Mouse (Mus musculus) ovary, adult 18-20 months (tissue): Measurements from ENCODE around the gene Cacna1c.
A peak's percentile ranks its signal among the peaks of the same experiment; 100 is the strongest.

Experiments used
- DNase-seq: peaks from one replicate; pipeline ENCODE4 v3.0.0; 2022; ENCODE audit warnings: low spot score, mixed read lengths

Cacna1c gene

GRCm38 (mm10) chr6:119095081-119095480 is 101.1 kb downstream of the Cacna1c start:
- DNase-seq = no peak

GRCm38 (mm10) chr6:119089173-119089572 is 107.0 kb downstream of the Cacna1c start:
- DNase-seq = peak; percentile 78

- no peak for DNase-seq
Measured at GRCm38 (mm10) chr6:119088381-119088780, 107.8 kb downstream of the Cacna1c start.

GRCm38 (mm10) chr6:119087919-119088318 is 108.3 kb downstream of the Cacna1c start:
- DNase-seq = no peak

GRCm38 (mm10) chr6:119085789-119086188 is 110.4 kb downstream of the Cacna1c start:
- no peak for DNase-seq

GRCm38 (mm10) chr6:119084532-119084931 is 111.7 kb downstream of the Cacna1c start:
- no peak for DNase-seq

- no peak for DNase-seq
Measured at GRCm38 (mm10) chr6:119083559-119083958, 112.7 kb downstream of the Cacna1c start.

GRCm38 (mm10) chr6:119082662-119083061 is 113.6 kb downstream of the Cacna1c start:
- DNase-seq = no peak

- DNase-seq = no peak
Measured at GRCm38 (mm10) chr6:119081650-119082049, 114.6 kb downstream of the Cacna1c start.

- no peak for DNase-seq
Measured at GRCm38 (mm10) chr6:119079626-119080025, 116.6 kb downstream of the Cacna1c start.

GRCm38 (mm10) chr6:119078912-119079311 is 117.3 kb downstream of the Cacna1c start:
- no peak for DNase-seq

GRCm38 (mm10) chr6:119077231-119077630 is 119.0 kb downstream of the Cacna1c start:
- DNase-seq = no peak

GRCm38 (mm10) chr6:119073419-119074071 is 122.7 kb downstream of the Cacna1c start:
- DNase-seq = no peak

GRCm38 (mm10) chr6:119072772-119073171 is 123.4 kb downstream of the Cacna1c start:
- DNase-seq = no peak

GRCm38 (mm10) chr6:119070771-119071170 is 125.4 kb downstream of the Cacna1c start:
- no peak for DNase-seq

GRCm38 (mm10) chr6:119070351-119070750 is 125.9 kb downstream of the Cacna1c start:
- peak; percentile 60 for DNase-seq

GRCm38 (mm10) chr6:119069145-119069544 is 127.1 kb downstream of the Cacna1c start:
- DNase-seq = no peak

- DNase-seq = no peak
Measured at GRCm38 (mm10) chr6:119068650-119069049, 127.6 kb downstream of the Cacna1c start.

- no peak for DNase-seq
Measured at GRCm38 (mm10) chr6:119064961-119065360, 131.3 kb downstream of the Cacna1c start.

GRCm38 (mm10) chr6:119064430-119064829 is 131.8 kb downstream of the Cacna1c start:
- no peak for DNase-seq

GRCm38 (mm10) chr6:119062695-119063094 is 133.5 kb downstream of the Cacna1c start:
- DNase-seq = no peak

- DNase-seq = no peak
Measured at GRCm38 (mm10) chr6:119058896-119059295, 137.3 kb downstream of the Cacna1c start.

GRCm38 (mm10) chr6:119058461-119058860 is 137.8 kb downstream of the Cacna1c start:
- no peak for DNase-seq

GRCm38 (mm10) chr6:119057076-119057479 is 139.1 kb downstream of the Cacna1c start:
- no peak for DNase-seq
